Mouse (Mus musculus): ENCODE measurements around the gene Il21.

GRCm38 (mm10) chr3:37182415-37183269 is 49.8 kb downstream of the Il21 start:
- TF ChIP-seq CTCF (IDR thresholded peaks at IDR 0.05) (no peak), EP300 (IDR thresholded peaks at IDR 0.05; ENCODE audit: insufficient read depth, low read depth, low read length) (no peak), POLR2A (IDR thresholded peaks at IDR 0.05; ENCODE audit: insufficient read depth, low read depth, low read length) (no peak)
